Mouse (Mus musculus): ENCODE results near the gene Grpel1. TPM values are rescaled to one million over a fixed set of nuclear protein-coding genes. Genes with fewer than 3 reads are reported as not detected.

Gene Grpel1
- total RNA-seq (2023) = 10 to 100 TPM; 21.0 to 22.6 TPM

DNA sequence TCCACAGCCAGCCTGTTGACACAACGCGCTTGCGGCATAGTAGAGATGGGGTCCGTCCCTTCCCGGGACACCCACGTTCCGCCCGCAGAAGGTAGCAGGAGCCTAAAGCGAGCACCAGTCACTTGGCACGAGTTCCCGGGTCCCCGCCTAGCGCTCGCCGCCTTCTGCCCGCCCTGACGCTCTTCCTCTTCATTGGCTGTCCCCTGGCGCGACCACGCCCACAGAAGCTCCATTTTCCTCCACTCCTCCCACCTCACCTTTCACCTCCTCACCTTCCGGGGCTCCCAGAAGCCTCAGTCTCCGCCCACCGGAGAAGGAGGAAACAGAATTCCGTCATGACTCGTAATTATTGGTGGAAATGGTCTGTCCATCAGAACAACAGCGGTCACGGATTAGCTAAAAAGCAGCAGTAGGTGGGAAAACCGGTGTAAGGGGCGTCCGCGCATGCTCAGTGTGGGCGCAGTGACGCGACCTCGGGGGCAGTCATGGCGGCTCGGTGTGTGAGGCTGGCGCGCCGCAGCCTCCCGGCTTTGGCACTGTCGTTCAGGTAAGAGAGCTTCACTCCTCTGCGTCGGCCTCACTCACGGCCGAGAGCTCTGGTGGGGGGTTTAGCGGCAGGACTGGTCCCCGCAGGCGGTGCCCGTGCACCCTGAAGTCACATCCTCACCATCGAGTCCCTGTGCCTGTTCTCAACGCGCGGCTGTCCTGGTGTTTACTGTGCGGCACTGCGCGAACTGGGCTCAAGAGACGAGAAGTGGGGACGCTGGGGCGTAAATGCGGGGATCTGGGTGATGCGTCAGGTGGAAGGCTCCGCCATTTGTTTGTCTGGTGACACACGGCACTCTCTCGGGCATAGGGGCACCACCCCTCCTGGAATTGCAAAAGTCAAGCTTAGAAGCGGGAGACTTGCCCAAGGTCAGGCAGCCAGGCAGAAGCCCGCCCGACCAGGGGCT lies at the start of gene Grpel1:
TSS of gene Grpel1 (plus strand) at position 290 of the 953 bp plus-strand sequence.

DNA sequence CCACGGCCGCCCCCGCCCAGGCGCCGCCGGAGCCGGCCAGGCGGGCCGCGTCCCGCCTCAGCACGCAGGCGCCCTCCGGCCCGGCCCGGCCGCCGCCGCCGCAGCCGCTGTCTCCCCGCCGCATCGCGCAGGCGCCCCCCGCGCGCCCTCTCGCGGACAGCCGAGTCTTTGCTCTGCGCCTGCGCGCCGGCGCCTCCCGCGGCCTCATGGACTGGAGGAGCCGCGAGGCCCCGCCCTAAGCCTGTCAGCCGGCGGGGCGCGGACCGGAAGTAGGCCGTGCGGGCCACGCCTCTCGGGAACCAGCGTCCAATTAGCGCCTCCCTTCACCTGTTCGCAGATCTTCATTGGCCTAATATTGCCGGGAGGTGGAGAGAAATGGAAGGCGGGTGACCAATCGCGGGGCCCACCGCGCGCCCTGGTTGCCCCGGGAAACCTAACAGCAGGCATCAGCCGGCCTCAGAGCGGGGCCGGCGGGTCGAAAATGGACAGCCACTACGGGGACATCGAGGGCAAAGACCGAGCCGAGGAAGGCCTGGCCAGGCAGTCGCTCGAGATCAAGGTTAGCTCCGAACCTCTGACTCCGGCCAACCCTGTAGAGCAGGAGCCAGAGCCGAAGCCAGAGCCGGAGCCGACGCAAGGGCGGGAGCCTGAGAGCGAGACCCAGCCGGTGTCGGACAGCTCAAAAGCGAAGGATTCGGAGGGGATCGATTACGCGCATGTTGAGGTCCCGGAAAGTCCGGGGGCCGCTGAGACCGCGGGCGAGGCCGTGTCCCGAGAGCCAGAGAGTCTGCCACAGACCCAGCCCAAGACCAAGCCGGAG lies 19.6 kb downstream of the Grpel1 start, which contains the start of the genes Tada2b and Ccdc96:
TSS of gene Tada2b (minus strand) at position 115 of the 820 bp plus-strand sequence.
TSS of gene Ccdc96 (plus strand) at position 418 of the 820 bp plus-strand sequence.

Other genes with a start within 250 kb of the Grpel1 start
- gene Sorcs2, start 66.9 kb upstream of the Grpel1 start, total RNA-seq (2023) = 1 to 10 TPM; 2.4 to 3.7 TPM
- 10 to 100 TPM; 31.7 to 36.0 TPM for gene Tada2b, start 19.3 kb downstream of the Grpel1 start, total RNA-seq (2023)
- under 1 TPM; 0.49 to 0.53 TPM for gene Ccdc96, start 19.6 kb downstream of the Grpel1 start, total RNA-seq (2023)
- 100 to 1,000 TPM; 150 to 155 TPM for gene Tbc1d14, start 128.3 kb downstream of the Grpel1 start, total RNA-seq (2023)
- gene D5Ertd579e, start 231.0 kb downstream of the Grpel1 start, total RNA-seq (2023) = 10 to 100 TPM; 39.4 to 47.2 TPM